Mouse (Mus musculus): Measurements from ENCODE around the gene Gm13278. TPM values are rescaled to one million over a fixed set of nuclear protein-coding genes. Genes with fewer than 3 reads are reported as not detected.
"Not testable (repeated sequence)": the region's sequence is repeated elsewhere in the genome, so short reads cannot be mapped to it uniquely, and the experiment has no call there.

Gene Gm13278
- polyA plus RNA-seq, 1 experiment from 2014 or later, result not detected

DNA sequence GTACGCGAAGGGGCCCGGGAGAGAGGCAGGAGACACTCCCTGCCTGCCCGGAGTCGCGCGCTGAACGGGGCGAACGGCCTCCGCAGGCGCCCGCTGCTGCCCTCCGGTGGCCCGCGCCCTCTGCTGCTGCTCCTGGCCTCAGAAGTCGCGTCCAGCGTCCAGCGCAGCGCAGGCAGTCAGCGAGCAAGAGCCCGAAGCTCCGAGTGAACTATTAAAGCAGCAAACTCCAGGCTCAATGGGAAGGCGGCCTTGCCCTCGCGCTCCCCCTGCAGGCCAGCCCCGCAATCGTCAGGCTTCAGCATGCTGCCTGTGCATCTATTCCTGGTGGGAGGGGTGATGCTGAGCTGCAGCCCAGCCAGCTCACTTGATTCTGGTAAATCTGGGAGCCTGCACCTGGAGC, 11.6 kb downstream of the Gm13278 start, which contains the start of gene Gm13287:
Gene Gm13287, plus strand, starts transcription at position 301 of the 400 bp plus-strand sequence.
- not testable (repeated sequence) for H3K4me3 ChIP-seq; DNase-seq (ENCODE audit: low spot score); H3K27ac ChIP-seq (replicated peaks); H3K36me3 ChIP-seq (replicated peaks); H3K9me3 ChIP-seq; H3K4me1 ChIP-seq
- H3K27me3 ChIP-seq (replicated peaks; ENCODE audit: low read depth, poor library complexity, severe bottlenecking), result peaks cover 13% of the 10 kb centered on the region
- WGBS, result no CpG with 5 or more reads among the region's 29 CpGs

DNA sequence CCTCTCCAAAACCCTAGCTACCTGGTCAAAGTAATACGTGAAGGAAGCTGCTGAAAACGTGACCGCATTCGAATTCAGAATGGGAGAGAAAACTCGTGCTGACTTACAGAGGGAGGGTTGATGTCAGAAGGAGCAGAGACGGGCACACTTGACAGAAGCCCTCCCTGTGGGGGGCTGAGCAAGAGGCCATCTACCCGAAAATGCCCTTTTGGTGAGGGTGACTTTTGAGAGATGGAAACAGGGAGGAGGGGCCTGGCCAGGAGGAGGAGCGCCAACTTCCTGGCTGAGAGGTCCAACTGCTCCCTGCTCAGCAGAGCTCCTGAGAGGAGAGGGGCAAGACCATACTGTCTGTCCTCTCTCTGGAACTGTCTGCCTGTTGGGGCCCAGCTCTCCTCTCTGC, 13.9 kb downstream of the Gm13278 start, which contains the start of gene Gm13288:
Gene Gm13288, plus strand, starts transcription at position 301 of the 400 bp plus-strand sequence.
- H3K9me3 ChIP-seq; DNase-seq (ENCODE audit: low spot score); H3K27ac ChIP-seq (replicated peaks); H3K36me3 ChIP-seq (replicated peaks); H3K4me1 ChIP-seq: not testable (repeated sequence)
- WGBS, result no CpG with 5 or more reads among the region's 8 CpGs
- Histone ChIP-seq H3K4me3 (peak within 1 kb of the TSS; percentile 43; the same call in 1 of the 2 replicates), H3K27me3 (replicated peaks; ENCODE audit: low read depth, poor library complexity, severe bottlenecking) (peaks cover 14% of the 10 kb centered on the region)

DNA sequence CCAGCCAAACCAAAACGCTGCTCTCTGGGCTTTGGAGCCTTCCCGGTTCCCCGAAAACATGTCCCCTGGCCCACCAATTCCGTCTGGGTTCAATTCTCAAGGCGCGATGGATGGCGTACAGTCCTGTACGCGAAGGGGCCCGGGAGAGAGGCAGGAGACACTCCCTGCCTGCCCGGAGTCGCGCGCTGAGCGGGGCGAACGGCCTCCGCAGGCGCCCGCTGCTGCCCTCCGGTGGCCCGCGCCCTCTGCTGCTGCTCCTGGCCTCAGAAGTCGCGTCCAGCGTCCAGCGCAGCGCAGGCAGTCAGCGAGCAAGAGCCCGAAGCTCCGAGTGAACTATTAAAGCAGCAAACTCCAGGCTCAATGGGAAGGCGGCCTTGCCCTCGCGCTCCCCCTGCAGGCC, 14.4 kb downstream of the Gm13278 start:
- H3K4me3 ChIP-seq, result peak overlapping the region; percentile 43; the same call in 1 of the 2 replicates
- WGBS, result 0% methylated on average over 21 of the region's 34 CpGs
- peaks cover 14% of the 10 kb centered on the region for H3K27me3 ChIP-seq (replicated peaks; ENCODE audit: low read depth, poor library complexity, severe bottlenecking)
- not testable (repeated sequence) for DNase-seq (ENCODE audit: low spot score); H3K4me1 ChIP-seq; H3K36me3 ChIP-seq (replicated peaks); H3K9me3 ChIP-seq; H3K27ac ChIP-seq (replicated peaks)

DNA sequence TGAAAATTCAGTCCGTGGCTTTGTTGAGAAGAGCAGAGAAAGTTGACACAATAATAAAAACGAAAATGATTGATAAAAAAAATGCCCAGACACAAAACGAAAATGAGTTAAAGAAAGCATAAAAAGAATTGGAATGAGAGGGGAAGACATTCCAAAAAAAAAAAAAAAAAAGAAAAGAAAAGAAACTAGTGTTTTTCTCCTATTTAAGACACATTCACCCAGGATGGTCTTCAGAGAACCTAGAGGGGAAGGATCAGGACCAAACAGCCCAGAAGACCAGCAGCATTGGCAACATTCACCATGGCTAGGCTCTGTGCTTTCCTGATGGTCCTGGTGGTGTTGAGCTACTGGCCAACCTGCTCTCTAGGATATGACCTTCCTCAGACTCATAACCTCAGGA, 24.6 kb downstream of the Gm13278 start, which contains the start of gene Ifna7:
Gene Ifna7, plus strand, starts transcription at position 301 of the 400 bp plus-strand sequence.
- Histone ChIP-seq H3K36me3 (replicated peaks) (no peaks in the 10 kb centered on the region), H3K9me3 (no peaks in the 10 kb centered on the region), H3K4me3 (no peak within 1 kb of the TSS), H3K27ac (replicated peaks) (no peak within 1 kb of the TSS), H3K4me1 (no peaks in the 10 kb centered on the region), H3K27me3 (replicated peaks; ENCODE audit: low read depth, poor library complexity, severe bottlenecking) (no peaks in the 10 kb centered on the region; the same call in 1 of the 2 replicates)
- DNase-seq (ENCODE audit: low spot score), result no peak
- 68% methylated on average over 3 of the region's 3 CpGs for WGBS

DNA sequence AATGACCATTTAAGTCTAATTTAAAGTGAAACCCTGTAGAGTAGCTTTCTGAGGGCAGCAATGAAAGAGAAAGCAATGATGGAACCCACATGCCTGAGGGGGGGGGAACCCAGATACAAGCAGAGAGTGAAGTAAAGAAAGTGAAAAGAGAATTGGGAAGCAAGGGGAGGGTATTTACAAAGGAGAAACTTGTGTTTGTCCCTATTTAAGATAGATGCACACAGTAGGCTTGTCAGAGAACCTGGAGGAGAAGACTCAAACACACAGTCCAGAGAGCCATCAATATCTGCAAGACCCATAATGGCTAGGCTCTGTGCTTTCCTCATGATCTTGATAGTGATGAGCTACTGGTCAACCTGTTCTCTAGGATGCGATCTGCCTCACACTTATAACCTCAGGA, 28.3 kb downstream of the Gm13278 start, which contains the start of gene Ifna11:
Gene Ifna11, plus strand, starts transcription at position 301 of the 400 bp plus-strand sequence.
- no peak for DNase-seq (ENCODE audit: low spot score)
- H3K36me3 ChIP-seq (replicated peaks), result no peaks in the 10 kb centered on the region
- 82% methylated on average over 1 of the region's 1 CpGs for WGBS
- no peak within 1 kb of the TSS for H3K4me3 ChIP-seq
- H3K27me3 ChIP-seq (replicated peaks; ENCODE audit: low read depth, poor library complexity, severe bottlenecking), result no peaks in the 10 kb centered on the region
- H3K4me1 ChIP-seq, result no peaks in the 10 kb centered on the region
- no peaks in the 10 kb centered on the region for H3K9me3 ChIP-seq
- H3K27ac ChIP-seq (replicated peaks), result no peak within 1 kb of the TSS

DNA sequence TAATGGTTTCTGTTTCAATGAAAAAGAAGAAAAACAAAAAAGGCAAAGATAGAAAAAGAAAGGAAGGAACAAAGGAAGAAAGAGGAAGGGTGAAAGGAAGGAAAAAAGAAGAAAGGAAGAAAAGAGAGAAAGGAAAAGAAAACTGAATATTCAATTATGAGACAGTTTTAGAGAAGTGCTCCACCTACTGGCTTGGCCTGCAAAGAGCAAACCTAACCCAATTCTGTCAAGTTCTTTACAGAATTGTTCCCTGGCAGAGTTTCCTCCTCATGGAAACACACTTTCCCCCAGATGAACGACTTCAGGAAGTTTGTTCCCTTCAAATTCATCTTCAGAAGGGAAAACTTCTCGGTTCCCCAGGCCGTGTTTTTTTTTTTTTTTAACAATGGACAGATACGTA, 31.6 kb downstream of the Gm13278 start:
- no peak for DNase-seq (ENCODE audit: low spot score)
- Histone ChIP-seq H3K9me3 (no peaks in the 10 kb centered on the region), H3K27me3 (replicated peaks; ENCODE audit: low read depth, poor library complexity, severe bottlenecking) (no peaks in the 10 kb centered on the region), H3K4me1 (no peaks in the 10 kb centered on the region), H3K36me3 (replicated peaks) (no peaks in the 10 kb centered on the region), H3K27ac (replicated peaks) (no peak overlapping the region), H3K4me3 (no peak overlapping the region)
- 27% methylated on average over 4 of the region's 4 CpGs for WGBS

DNA sequence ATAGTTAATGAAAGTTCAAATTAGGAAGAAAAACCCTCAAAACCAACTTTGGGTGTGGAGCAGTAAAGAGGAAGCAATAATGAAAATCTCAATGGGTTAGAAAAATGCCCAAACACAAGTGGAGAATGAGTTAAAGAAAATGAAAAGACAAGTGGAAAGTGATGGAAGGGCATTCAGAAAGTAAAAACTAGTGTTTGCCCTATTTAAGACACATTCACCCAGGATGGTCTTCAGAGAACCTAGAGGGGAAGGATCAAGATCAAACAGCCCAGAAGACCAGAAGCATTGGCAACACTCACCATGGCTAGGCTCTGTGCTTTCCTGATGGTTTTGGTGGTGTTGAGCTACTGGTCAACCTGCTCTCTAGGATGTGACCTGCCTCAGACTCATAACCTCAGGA, 35.8 kb downstream of the Gm13278 start, which contains the start of gene Ifna6:
Gene Ifna6, plus strand, starts transcription at position 301 of the 400 bp plus-strand sequence.
- DNase-seq (ENCODE audit: low spot score); H3K4me1 ChIP-seq; H3K36me3 ChIP-seq (replicated peaks); H3K9me3 ChIP-seq; H3K27me3 ChIP-seq (replicated peaks; ENCODE audit: low read depth, poor library complexity, severe bottlenecking); H3K4me3 ChIP-seq; H3K27ac ChIP-seq (replicated peaks): not testable (repeated sequence)

DNA sequence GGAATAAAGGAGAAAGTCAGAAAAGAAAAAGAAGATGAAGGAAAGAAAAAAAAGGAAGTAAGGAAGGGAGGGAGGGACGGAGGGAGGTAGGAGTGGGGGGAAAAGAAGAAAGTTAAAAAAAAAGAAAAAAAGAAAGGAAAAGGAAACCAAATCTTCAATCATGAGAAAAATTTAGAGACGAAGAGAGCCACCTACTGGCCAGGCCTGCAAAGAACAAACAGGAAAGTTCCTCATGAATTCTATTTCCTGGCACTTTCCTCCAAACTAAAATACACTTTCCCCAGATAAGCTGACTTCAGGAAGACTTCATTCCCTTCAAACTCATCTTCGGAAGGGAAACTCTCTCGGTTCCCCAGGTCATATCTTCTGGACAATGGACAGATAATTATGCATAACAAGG, 39.2 kb downstream of the Gm13278 start:
- Histone ChIP-seq H3K4me1 (no peaks in the 10 kb centered on the region), H3K36me3 (replicated peaks) (no peaks in the 10 kb centered on the region), H3K4me3 (no peak overlapping the region), H3K27me3 (replicated peaks; ENCODE audit: low read depth, poor library complexity, severe bottlenecking) (no peaks in the 10 kb centered on the region), H3K9me3 (no peaks in the 10 kb centered on the region), H3K27ac (replicated peaks) (no peak overlapping the region)
- WGBS, result 31% methylated on average over 4 of the region's 4 CpGs
- peak; percentile 22 for DNase-seq (ENCODE audit: low spot score)

DNA sequence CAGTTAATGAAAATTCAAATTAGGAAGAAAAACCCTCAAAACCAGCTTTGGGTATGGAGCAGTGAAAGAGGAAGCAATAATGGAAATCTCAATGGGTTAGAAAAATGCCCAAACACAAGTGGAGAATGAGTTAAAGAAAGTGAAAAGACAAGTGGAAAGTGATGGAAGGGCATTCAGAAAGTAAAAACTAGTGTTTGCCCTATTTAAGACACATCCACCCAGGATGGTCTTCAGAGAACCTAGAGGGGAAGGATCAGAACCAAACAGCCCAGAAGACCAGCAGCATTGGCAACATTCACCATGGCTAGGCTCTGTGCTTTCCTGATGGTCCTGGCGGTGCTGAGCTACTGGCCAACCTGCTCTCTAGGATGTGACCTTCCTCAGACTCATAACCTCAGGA, 43.9 kb downstream of the Gm13278 start, which contains the start of gene Ifna5:
Gene Ifna5, plus strand, starts transcription at position 301 of the 400 bp plus-strand sequence.
- not testable (repeated sequence) for H3K27ac ChIP-seq (replicated peaks); H3K9me3 ChIP-seq; H3K27me3 ChIP-seq (replicated peaks; ENCODE audit: low read depth, poor library complexity, severe bottlenecking); H3K36me3 ChIP-seq (replicated peaks); H3K4me1 ChIP-seq; H3K4me3 ChIP-seq; DNase-seq (ENCODE audit: low spot score)
- WGBS, result 74% methylated on average over 1 of the region's 1 CpGs

DNA sequence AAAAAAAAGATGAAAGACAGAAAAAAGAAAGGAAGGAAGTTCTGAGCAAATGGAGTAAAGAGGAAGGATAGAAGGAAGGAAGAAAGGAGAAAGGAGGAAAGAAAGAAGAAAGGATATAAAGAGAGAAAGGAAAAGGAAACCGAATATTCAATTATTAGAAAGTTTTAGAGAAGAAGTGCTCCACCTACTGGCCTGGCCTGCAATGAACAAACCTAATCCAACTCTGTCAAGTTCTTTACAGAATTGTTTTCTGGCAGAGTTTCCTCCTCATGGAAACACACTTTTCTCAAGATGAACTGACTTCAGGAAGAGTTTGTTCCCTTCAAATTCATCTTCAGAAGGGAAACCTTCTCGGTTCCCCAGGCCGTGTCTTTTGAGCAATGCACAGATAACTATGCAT, 47.5 kb downstream of the Gm13278 start:
- no peak for DNase-seq (ENCODE audit: low spot score)
- H3K36me3 ChIP-seq (replicated peaks), result no peaks in the 10 kb centered on the region
- WGBS, result 38% methylated on average over 3 of the region's 3 CpGs
- no peaks in the 10 kb centered on the region for H3K27me3 ChIP-seq (replicated peaks; ENCODE audit: low read depth, poor library complexity, severe bottlenecking)
- no peaks in the 10 kb centered on the region for H3K9me3 ChIP-seq
- no peak overlapping the region for H3K4me3 ChIP-seq
- H3K27ac ChIP-seq (replicated peaks), result no peak overlapping the region
- peaks cover 6% of the 10 kb centered on the region for H3K4me1 ChIP-seq

DNA sequence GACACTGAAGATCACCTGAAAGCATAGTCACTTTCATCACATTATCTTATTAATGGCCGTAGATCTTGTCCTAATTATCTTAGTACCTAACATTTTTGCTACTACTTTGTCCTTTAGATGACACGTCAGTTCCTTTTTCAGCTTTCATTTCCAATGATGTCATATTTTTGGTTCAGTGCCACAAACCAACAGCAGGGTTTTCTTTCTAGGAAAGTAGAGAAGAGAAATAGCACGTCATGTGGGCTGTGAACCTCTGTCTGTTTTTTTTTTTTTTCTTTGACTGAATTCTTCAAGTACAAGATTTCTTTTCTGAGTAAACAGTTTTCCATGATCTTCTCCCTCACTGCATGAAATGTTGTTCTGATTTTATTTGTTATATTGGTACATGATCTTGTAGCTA, 48.7 kb downstream of the Gm13278 start:
- WGBS, result 84% methylated on average over 3 of the region's 3 CpGs
- DNase-seq (ENCODE audit: low spot score), result no peak
- Histone ChIP-seq H3K27me3 (replicated peaks; ENCODE audit: low read depth, poor library complexity, severe bottlenecking) (no peaks in the 10 kb centered on the region), H3K27ac (replicated peaks) (no peak overlapping the region), H3K4me3 (no peak overlapping the region), H3K9me3 (no peaks in the 10 kb centered on the region), H3K4me1 (peaks cover 6% of the 10 kb centered on the region), H3K36me3 (replicated peaks) (no peaks in the 10 kb centered on the region)

DNA sequence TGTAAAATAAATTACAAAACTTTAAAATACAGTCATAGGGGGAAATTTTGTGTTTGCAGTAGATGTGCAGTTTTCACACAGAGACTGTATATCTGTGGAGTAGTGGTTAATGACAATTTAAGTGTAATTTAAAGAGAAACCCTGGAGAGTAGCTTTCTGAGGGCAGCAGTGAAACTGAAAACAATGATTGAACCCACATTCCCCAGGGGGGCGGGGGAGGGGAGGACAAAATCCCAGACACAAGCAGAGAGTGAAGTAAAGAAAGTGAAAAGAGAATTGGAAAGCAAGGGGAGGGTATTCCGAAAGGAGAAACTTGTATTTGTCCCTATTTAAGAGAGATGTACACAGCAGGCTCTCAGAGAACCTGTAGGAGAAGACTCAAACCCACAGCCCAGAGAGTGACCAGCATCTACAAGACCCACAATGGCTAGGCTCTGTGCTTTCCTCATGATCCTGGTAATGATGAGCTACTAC, 50.1 kb downstream of the Gm13278 start, which contains the start of gene Ifna4:
Gene Ifna4, plus strand, starts transcription at position 424 of the 474 bp plus-strand sequence.
- H3K27me3 ChIP-seq (replicated peaks; ENCODE audit: low read depth, poor library complexity, severe bottlenecking), result no peaks in the 10 kb centered on the region
- H3K4me1 ChIP-seq, result peaks cover 6% of the 10 kb centered on the region
- H3K9me3 ChIP-seq, result no peaks in the 10 kb centered on the region
- no peak within 1 kb of the TSS for H3K4me3 ChIP-seq
- DNase-seq (ENCODE audit: low spot score), result no peak
- no peaks in the 10 kb centered on the region for H3K36me3 ChIP-seq (replicated peaks)
- WGBS, result 40% methylated on average over 2 of the region's 2 CpGs
- H3K27ac ChIP-seq (replicated peaks), result no peak within 1 kb of the TSS

Measured in embryonic facial prominence, embryonic 10.5 days (tissue).